Mouse (Mus musculus) cerebellum, adult 2 months (tissue): ENCODE results near the gene Asb10.
"Not testable (repeated sequence)": the region's sequence is repeated elsewhere in the genome, so short reads cannot be mapped to it uniquely, and the experiment has no call there.

Source experiments
- CTCF ChIP-seq: fragments of 200-500 bp; IDR thresholded peaks from 2 replicates; pipeline ENCODE4 v1.5.1; 2011; ENCODE audit warnings: low read depth, mild to moderate bottlenecking, control low read depth, low read length, moderate library complexity, borderline replicate concordance; ENCODE audit not compliant: insufficient read depth
- POLR2A ChIP-seq: fragments of 200-500 bp; IDR thresholded peaks from 2 replicates; pipeline ENCODE4 v1.6.1; 2011; ENCODE audit warnings: low read length, control low read depth, borderline replicate concordance; ENCODE audit not compliant: insufficient read depth

- TF ChIP-seq CTCF, POLR2A: not testable (repeated sequence)
Measured at GRCm38 (mm10) chr5:24555335-24555734, 14.6 kb upstream of the Asb10 start.
